Mouse (Mus musculus) brain, adult 10 weeks (tissue): ENCODE data around the gene Arhgap4. TPM values are rescaled to one million over a fixed set of nuclear protein-coding genes. Genes with fewer than 3 reads are reported as not detected.

Experiments
- polyA plus RNA-seq: library from polyadenylated mRNA; stranded (reverse); fragments of 350-450 nt; fragmentation: Illumina TruSeq; extraction: RNeasy Lipid Tissue Mini Kit (QIAGEN cat#74804); gene quantifications from one replicate; pipeline ENCODE4 v1.2.3, GENCODE M21; 2015; ENCODE audit warnings: low read depth, low replicate concordance

Arhgap4 gene
- 3.8 TPM for polyA plus RNA-seq

DNA sequence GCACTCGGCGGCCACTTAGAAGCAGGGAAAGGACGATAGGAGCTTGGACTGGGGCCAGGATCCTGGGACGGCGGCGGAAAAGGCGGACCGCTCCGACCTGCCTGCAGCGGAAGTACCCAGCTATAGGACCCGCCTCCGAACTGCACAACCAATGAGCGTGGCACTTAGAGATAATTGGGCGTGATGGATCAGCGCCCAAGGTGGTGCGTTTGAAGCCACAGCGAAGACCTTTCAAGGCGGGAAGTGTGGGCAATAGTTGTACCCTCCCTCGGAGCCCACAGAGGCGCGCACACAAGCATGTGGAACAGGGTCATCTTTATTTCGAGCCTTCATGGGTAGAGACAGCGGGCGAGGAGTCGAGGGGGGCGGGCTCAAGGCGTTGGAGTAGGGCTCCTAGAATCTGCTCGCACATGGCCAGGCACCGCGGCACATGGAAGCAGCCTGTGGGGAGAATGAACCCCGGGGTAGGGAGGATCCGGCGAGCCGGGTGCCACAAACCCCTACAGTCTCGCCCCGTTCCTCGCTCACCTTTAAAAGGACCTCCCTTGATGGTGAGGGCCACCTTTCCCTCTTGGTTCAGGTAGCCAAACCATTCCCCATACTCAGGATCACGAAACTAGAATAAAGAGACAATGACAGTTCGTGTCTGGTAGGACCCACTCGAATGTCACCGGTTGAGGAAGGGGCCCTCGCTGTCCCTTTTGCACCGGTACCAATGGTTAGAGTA lies at the start of gene Arhgap4, which contains the start of gene Naa10:
TSS of gene Arhgap4 (minus strand) at position 48 of the 727 bp plus-strand sequence.
TSS of gene Naa10 (minus strand) at position 122 of the 727 bp plus-strand sequence.

DNA sequence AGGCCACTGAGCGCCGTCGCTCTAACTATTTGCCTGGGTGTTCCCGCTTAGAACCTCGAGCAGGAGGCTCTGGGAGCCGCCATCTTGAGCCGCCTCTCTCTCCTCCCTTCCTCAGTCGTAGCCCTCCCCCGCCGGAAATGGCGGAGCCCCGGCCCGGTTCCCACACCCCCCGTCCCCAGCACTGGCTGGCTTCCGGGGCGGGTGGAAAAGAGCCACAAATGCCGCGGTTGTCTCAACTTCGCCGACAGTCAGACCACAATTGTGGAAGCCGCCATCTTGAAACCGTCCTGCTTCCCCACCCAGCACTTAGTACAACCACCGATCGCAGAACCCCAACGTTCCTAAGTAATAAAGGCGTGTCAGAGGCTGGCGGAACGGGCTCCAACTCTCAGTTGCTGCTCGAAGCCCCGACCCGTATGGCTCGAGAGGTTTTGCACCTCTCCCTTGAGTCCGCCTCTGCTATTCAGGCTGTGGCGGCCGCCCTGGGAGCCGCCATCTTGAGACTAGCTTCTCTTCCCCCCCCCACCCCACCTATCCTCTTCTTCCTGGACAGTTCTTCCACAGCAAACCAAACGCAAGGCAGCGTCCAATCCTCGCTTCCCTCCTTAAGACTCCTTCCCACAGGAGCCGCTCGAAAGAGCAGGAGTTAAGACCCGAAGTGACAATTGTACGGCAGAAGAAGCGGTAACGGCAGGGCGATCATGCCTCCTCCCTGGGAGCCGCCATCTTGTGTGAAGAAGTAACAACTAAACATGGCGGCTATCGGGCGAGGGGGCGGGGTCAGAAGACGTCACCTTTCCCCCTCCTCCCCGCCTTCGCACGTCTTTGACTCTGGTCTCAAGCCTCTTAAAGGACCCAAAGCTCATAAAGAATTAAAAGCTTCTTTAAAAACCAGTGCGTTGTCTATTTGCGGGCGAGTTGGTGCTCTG lies 44.8 kb upstream of the Arhgap4 start, which contains the start of gene Hcfc1:
TSS of gene Hcfc1 (minus strand) at position 110 of the 929 bp plus-strand sequence.

DNA sequence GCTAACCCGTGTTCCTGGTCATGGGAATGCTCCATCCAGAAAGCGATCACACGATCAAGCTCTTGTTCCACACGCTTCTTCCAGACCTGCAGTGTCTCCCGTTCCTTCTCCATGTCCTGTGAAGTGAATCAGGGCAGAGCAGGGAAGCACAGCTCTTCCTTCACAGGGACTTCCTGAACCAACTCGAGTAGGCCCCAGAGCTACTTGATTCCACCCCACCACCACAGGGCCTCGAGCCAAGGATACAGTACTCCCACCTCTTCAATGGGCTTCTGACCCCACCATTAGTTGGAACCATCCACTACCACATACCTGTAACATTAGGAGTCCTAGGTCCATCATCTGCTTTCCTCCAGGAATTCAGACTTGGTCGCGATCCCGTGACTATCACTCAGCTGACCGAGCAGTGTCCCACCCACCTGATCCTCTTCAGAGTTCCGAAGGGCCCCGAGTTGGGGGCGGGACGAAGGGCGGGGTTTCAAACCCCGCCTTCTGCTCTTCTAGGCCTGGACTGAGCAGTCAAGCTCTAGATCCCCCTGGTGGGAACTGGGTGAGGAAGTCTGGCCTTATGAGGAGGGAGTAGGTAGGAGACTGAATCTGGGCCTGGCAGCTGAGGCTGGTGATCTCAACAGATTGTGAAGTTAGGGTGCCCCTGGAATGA lies 8.9 kb upstream of the Arhgap4 start, which contains the start of gene Renbp:
TSS of gene Renbp (minus strand) at position 449 of the 661 bp plus-strand sequence.

GRCm38 (mm10) chrX:73895719-73896118 lies 26.0 kb downstream of the Arhgap4 start, which contains the start of gene L1cam:
Gene L1cam (minus strand): TSS chrX:73896105.

GRCm38 (mm10) chrX:73891551-73892152 lies 30.0 kb downstream of the Arhgap4 start, which contains the start of gene Avpr2:
Gene Avpr2 (plus strand): TSS chrX:73892102.

Other genes with a start within 250 kb of the Arhgap4 start
- 75.3 TPM for gene Slc6a8, start 248.7 kb downstream of the Arhgap4 start, polyA plus RNA-seq
- gene Bcap31, start 205.7 kb downstream of the Arhgap4 start, polyA plus RNA-seq = 138 TPM
- gene Abcd1, start 205.3 kb downstream of the Arhgap4 start, polyA plus RNA-seq = 9.2 TPM
- 12.9 TPM for gene Plxnb3, start 164.8 kb downstream of the Arhgap4 start, polyA plus RNA-seq
- 13.8 TPM for gene Srpk3, start 147.5 kb downstream of the Arhgap4 start, polyA plus RNA-seq
- 264 TPM for gene Idh3g, start 135.0 kb downstream of the Arhgap4 start, polyA plus RNA-seq
- 145 TPM for gene Ssr4, start 134.8 kb downstream of the Arhgap4 start, polyA plus RNA-seq
- gene Pdzd4, start 96.9 kb downstream of the Arhgap4 start, polyA plus RNA-seq = 82.2 TPM
- not detected for gene Avpr2, start 29.8 kb downstream of the Arhgap4 start, polyA plus RNA-seq
- 98.7 TPM for gene L1cam, start 25.8 kb downstream of the Arhgap4 start, polyA plus RNA-seq
- 66.1 TPM for gene Naa10, start 74 bp upstream of the Arhgap4 start, polyA plus RNA-seq
- gene Renbp, start 9.0 kb upstream of the Arhgap4 start, polyA plus RNA-seq = 7.2 TPM
- 43.1 TPM for gene Hcfc1, start 44.5 kb upstream of the Arhgap4 start, polyA plus RNA-seq
- 52.5 TPM for gene Irak1, start 102.0 kb upstream of the Arhgap4 start, polyA plus RNA-seq
- 1.2 TPM for gene Opn1mw, start 205.6 kb upstream of the Arhgap4 start, polyA plus RNA-seq
- gene Mecp2, start 213.5 kb upstream of the Arhgap4 start, polyA plus RNA-seq = 40.9 TPM
- gene Tex28, start 246.0 kb upstream of the Arhgap4 start, polyA plus RNA-seq = not detected